In the genomic region with DNA sequence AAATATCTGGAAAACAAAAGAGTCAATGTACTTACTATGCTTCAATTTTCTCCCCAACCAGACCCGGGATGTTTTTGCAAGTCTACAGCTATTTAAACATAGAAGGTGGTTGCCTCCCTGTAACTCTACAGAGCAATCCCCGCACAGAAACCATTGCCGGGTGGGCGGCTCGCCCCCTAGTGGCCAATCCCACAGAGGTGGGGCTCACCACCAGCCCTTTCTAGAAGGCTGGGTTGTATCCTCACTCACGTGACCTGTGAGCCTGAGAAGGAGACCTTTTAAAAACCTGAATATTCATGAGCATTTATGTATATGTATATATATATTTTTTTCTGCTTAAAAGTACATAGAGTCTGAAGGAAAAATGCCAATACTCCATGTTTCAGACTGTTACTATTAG, we compare ENCODE assay signal across 8 mouse cellular contexts. TPM values are rescaled to one million over a fixed set of nuclear protein-coding genes. Genes with fewer than 3 reads are reported as not detected.
DNase-seq lines count a peak whose midpoint lies in the region; ATAC-seq and TF ChIP-seq lines count a peak whose summit lies in the region.

No protein-coding gene starts in this region.

- peak; percentile 71 for TF ChIP-seq CTCF in testis, adult 2 months (IDR thresholded peaks at IDR 0.05; ENCODE audit: control insufficient read depth, insufficient read depth, insufficient replicate concordance, low read depth, low read length)

- intact Hi-C loops in heart, postnatal 25 days (cut with DNase I), result no loop called here

- H3K4me3 ChIP-seq in embryonic facial prominence, embryonic 12.5 days, result no peak overlapping the region
- H3K4me3 ChIP-seq in hindbrain, embryonic 16.5 days (ENCODE audit: low read length), result no peak overlapping the region
- H3K4me3 ChIP-seq in limb, embryonic 11.5 days (ENCODE audit: low read depth, low read length), result no peak overlapping the region
- no peak overlapping the region for H3K4me3 ChIP-seq in midbrain, embryonic 14.5 days (replicated peaks; ENCODE audit: low read depth, low read length)
- no peak overlapping the region for H3K4me3 ChIP-seq in testis, adult 2 months (ENCODE audit: control insufficient read depth, low read depth, low read length)

- H3K27ac ChIP-seq in embryonic facial prominence, embryonic 12.5 days, result no peak overlapping the region
- H3K27ac ChIP-seq in hindbrain, embryonic 16.5 days (ENCODE audit: low read depth, low read length), result no peak overlapping the region
- no peak overlapping the region for H3K27ac ChIP-seq in limb, embryonic 11.5 days (replicated peaks; ENCODE audit: low read depth, low read length)
- H3K27ac ChIP-seq in midbrain, embryonic 14.5 days (replicated peaks; ENCODE audit: low read depth, low read length), result no peak overlapping the region
- no peak overlapping the region for H3K27ac ChIP-seq in testis, adult 2 months (ENCODE audit: control insufficient read depth, insufficient read depth, low read depth, low read length)

- no peaks in the 10 kb centered on the region for H3K9me3 ChIP-seq in embryonic facial prominence, embryonic 12.5 days
- H3K9me3 ChIP-seq in hindbrain, embryonic 16.5 days (ENCODE audit: control insufficient read depth, low read length), result no peaks in the 10 kb centered on the region
- no peaks in the 10 kb centered on the region for H3K9me3 ChIP-seq in limb, embryonic 11.5 days (ENCODE audit: control insufficient read depth, low read length)
- no peaks in the 10 kb centered on the region for H3K9me3 ChIP-seq in midbrain, embryonic 14.5 days (ENCODE audit: control insufficient read depth, low read length)

- DNase-seq in heart, adult 8-10 months (ENCODE audit: low spot score), result peak; percentile 11
- no peak for DNase-seq in heart, postnatal 25 days (ENCODE audit: low spot score)
- peak; percentile 33 to 38 for DNase-seq in adrenal gland, postnatal 4 days (ENCODE audit: low spot score in 2 of 2)
- DNase-seq in limb, embryonic 11.5 days (ENCODE audit: low spot score), result peak; percentile 71
- peak; percentile 73 for DNase-seq in midbrain, embryonic 14.5 days

- no peak overlapping the region for H3K4me2 ChIP-seq in embryonic facial prominence, embryonic 12.5 days (replicated peaks)
- H3K4me2 ChIP-seq in hindbrain, embryonic 16.5 days (ENCODE audit: low read length), result no peak overlapping the region
- H3K4me2 ChIP-seq in limb, embryonic 11.5 days (ENCODE audit: low read depth, severe bottlenecking), result no peak overlapping the region
- no peak overlapping the region for H3K4me2 ChIP-seq in midbrain, embryonic 14.5 days (ENCODE audit: low read length)

- TF ChIP-seq POLR2A in testis, adult 2 months (IDR thresholded peaks at IDR 0.05; ENCODE audit: control insufficient read depth, low read depth, low read length), result no peak

- no peaks in the 10 kb centered on the region for H3K36me3 ChIP-seq in embryonic facial prominence, embryonic 12.5 days
- H3K36me3 ChIP-seq in hindbrain, embryonic 16.5 days (ENCODE audit: control insufficient read depth, insufficient read depth, low read length), result no peaks in the 10 kb centered on the region
- no peaks in the 10 kb centered on the region for H3K36me3 ChIP-seq in limb, embryonic 11.5 days (ENCODE audit: control insufficient read depth, insufficient read depth, low read length)
- H3K36me3 ChIP-seq in midbrain, embryonic 14.5 days (ENCODE audit: control insufficient read depth, insufficient read depth, low read length), result no peaks in the 10 kb centered on the region
- H3K36me3 ChIP-seq in testis, adult 2 months (ENCODE audit: control insufficient read depth, insufficient read depth, low read length), result no peaks in the 10 kb centered on the region

- 7% methylated on average over 6 of the region's 6 CpGs for WGBS in embryonic facial prominence, embryonic 12.5 days
- WGBS in hindbrain, embryonic 16.5 days, result 15% methylated on average over 6 of the region's 6 CpGs
- 13% methylated on average over 6 of the region's 6 CpGs for WGBS in limb, embryonic 11.5 days
- 11% methylated on average over 6 of the region's 6 CpGs for WGBS in midbrain, embryonic 14.5 days

- peaks cover 25% of the 10 kb centered on the region for H3K4me1 ChIP-seq in embryonic facial prominence, embryonic 12.5 days
- no peaks in the 10 kb centered on the region for H3K4me1 ChIP-seq in hindbrain, embryonic 16.5 days (ENCODE audit: control insufficient read depth, insufficient read depth, low read depth, low read length)
- H3K4me1 ChIP-seq in limb, embryonic 11.5 days (ENCODE audit: control insufficient read depth, insufficient read depth, low read length), result no peaks in the 10 kb centered on the region; the same call in 1 of the 2 replicates
- no peaks in the 10 kb centered on the region for H3K4me1 ChIP-seq in midbrain, embryonic 14.5 days (ENCODE audit: control insufficient read depth, insufficient read depth, low read length)
- H3K4me1 ChIP-seq in testis, adult 2 months (ENCODE audit: control insufficient read depth, insufficient read depth, low read length), result no peaks in the 10 kb centered on the region

- ATAC-seq in embryonic facial prominence, embryonic 12.5 days (ENCODE audit: insufficient number of reproducible peaks, insufficient read depth, low FRiP score, low TSS enrichment), result peak; percentile 77; the same call in 1 of the 2 replicates
- ATAC-seq in hindbrain, embryonic 16.5 days, result peak; percentile 63
- ATAC-seq in limb, embryonic 11.5 days (ENCODE audit: insufficient number of reproducible peaks, low FRiP score, low TSS enrichment, low read depth), result no peak
- no peak; the same call in 1 of the 2 replicates for ATAC-seq in midbrain, embryonic 14.5 days (ENCODE audit: low FRiP score, low TSS enrichment)

- no peak overlapping the region for H3K9ac ChIP-seq in embryonic facial prominence, embryonic 12.5 days
- H3K9ac ChIP-seq in hindbrain, embryonic 16.5 days (ENCODE audit: low read depth, low read length), result no peak overlapping the region
- H3K9ac ChIP-seq in limb, embryonic 11.5 days (ENCODE audit: low read length), result no peak overlapping the region
- no peak overlapping the region for H3K9ac ChIP-seq in midbrain, embryonic 14.5 days (replicated peaks; ENCODE audit: low read length)

- no peaks in the 10 kb centered on the region for H3K27me3 ChIP-seq in embryonic facial prominence, embryonic 12.5 days
- H3K27me3 ChIP-seq in hindbrain, embryonic 16.5 days (replicated peaks; ENCODE audit: control insufficient read depth, insufficient read depth, low read length), result no peaks in the 10 kb centered on the region
- no peaks in the 10 kb centered on the region for H3K27me3 ChIP-seq in limb, embryonic 11.5 days (ENCODE audit: control insufficient read depth, insufficient read depth, low read length)
- H3K27me3 ChIP-seq in midbrain, embryonic 14.5 days (ENCODE audit: control insufficient read depth, insufficient read depth, low read length), result no peaks in the 10 kb centered on the region
- H3K27me3 ChIP-seq in testis, adult 2 months (ENCODE audit: control insufficient read depth, insufficient read depth, low read length), result no peaks in the 10 kb centered on the region

RNA-seq across cellular contexts. Expression of a gene that starts 49.9 kb away (rescaled TPM):
- under 1 TPM in 2 of 4 experiments, not detected in 2; 0.19 to 0.32 TPM for total RNA-seq in heart, adult 8-10 months (2022)
- total RNA-seq in heart, postnatal 25 days (2021), result under 1 TPM in 1 of 2 experiments, not detected in 1; 0.14 TPM
- under 1 TPM; 0.39 to 0.90 TPM for total RNA-seq in adrenal gland, postnatal 4 days (2021)
- polyA plus RNA-seq in embryonic facial prominence, embryonic 12.5 days (2016; fragmentation: Nextera tagmentation; extraction: Ambion mirVana), result 1.2 TPM in 2 replicates
- polyA plus RNA-seq in hindbrain, embryonic 16.5 days (2015; fragmentation: Nextera tagmentation; extraction: Ambion mirVana), result 0.89 TPM in 2 replicates
- 2.3 TPM in 2 replicates for polyA plus RNA-seq in limb, embryonic 11.5 days (2014; fragmentation: Nextera tagmentation; extraction: Ambion mirVana)
- 0.58 and 0.84 TPM in 2 replicates for polyA plus RNA-seq in midbrain, embryonic 14.5 days (2014; fragmentation: Nextera tagmentation; extraction: Ambion mirVana)
- polyA plus RNA-seq in testis, adult 2 months (2012; rRNA removed), result 0.05 TPM in 1 of 2 replicates, not detected in the other

Comparison
In these comparisons a context has a peak if more than half of its experiments do, and no peak if none do; other contexts are left out.
1. ATAC-seq: peak in embryonic facial prominence, embryonic 12.5 days (single experiment) and hindbrain, embryonic 16.5 days (single experiment); none in limb, embryonic 11.5 days (single experiment) and midbrain, embryonic 14.5 days (single experiment).